Mouse (Mus musculus): Measurements from ENCODE around the gene Aanat.

- TF ChIP-seq CTCF (IDR thresholded peaks at IDR 0.05 in 2 of 3, conservative IDR thresholded peaks at IDR 0.05 in 1 of 3; ENCODE audit: control insufficient read depth in 1 of 3, insufficient read depth in 1 of 3, low read depth in 2 of 3, low read length in 3 of 3, poor library complexity in 1 of 3, severe bottlenecking in 1 of 3) = no peak
- TF ChIP-seq USF1 (IDR thresholded peaks at IDR 0.05; ENCODE audit: low read depth, low read length) = no peak
- no peak for TF ChIP-seq POLR2A (IDR thresholded peaks at IDR 0.05; ENCODE audit: control insufficient read depth in 1 of 2, insufficient read depth in 1 of 2, low read depth in 1 of 2, low read length in 2 of 2, poor library complexity in 1 of 2)
- no peak for TF ChIP-seq TCF12 (IDR thresholded peaks at IDR 0.05; ENCODE audit: low read depth, low read length)
- TF ChIP-seq GABPA (IDR thresholded peaks at IDR 0.05; ENCODE audit: low read depth, low read length) = no peak
- no peak for TF ChIP-seq NRF1 (IDR thresholded peaks at IDR 0.05; ENCODE audit: insufficient read depth, low read depth, low read length, poor library complexity, severe bottlenecking)
Observed at GRCm38 (mm10) chr11:116619156-116619555, 32.9 kb downstream of the Aanat start.
